Mouse (Mus musculus): ENCODE measurements around the gene Gm3099. TPM values are rescaled to one million over a fixed set of nuclear protein-coding genes. Genes with fewer than 3 reads are reported as not detected.
"Not testable (repeated sequence)": the region's sequence is repeated elsewhere in the genome, so short reads cannot be mapped to it uniquely, and the experiment has no call there.

Gm3099 gene
- polyA plus RNA-seq (2012; ENCODE audit: insufficient read depth, insufficient read length, missing spikeins) = not detected in 2 replicates

DNA sequence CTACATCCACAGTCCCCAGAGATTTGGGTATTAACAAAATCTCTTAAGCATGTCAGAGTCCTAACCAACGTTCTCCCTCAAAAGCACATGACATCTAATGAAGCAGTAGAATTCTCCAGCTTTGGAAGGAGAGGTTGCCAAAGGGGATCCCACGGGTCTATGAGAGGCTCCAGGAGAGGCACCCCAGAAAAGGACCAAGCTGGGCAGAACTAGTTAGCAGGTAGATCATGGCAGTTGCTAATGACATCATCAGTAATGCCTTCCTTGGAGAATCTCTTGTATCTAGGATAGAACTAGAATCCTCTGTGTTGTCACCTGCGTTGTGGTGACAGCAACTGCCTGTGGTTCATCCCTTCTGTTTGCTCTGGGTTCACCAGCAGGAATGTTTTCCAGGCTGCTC, at the start of gene Gm3099:
TSS of gene Gm3099 (plus strand) at position 301 of the 400 bp plus-strand sequence.
- H3K4me1 ChIP-seq (ENCODE audit: control insufficient read depth, insufficient read depth, insufficient read length, low read length); H3K27ac ChIP-seq (replicated peaks; ENCODE audit: low read depth, low read length); H3K4me3 ChIP-seq (ENCODE audit: insufficient read depth, low read depth, low read length): not testable (repeated sequence)

DNA sequence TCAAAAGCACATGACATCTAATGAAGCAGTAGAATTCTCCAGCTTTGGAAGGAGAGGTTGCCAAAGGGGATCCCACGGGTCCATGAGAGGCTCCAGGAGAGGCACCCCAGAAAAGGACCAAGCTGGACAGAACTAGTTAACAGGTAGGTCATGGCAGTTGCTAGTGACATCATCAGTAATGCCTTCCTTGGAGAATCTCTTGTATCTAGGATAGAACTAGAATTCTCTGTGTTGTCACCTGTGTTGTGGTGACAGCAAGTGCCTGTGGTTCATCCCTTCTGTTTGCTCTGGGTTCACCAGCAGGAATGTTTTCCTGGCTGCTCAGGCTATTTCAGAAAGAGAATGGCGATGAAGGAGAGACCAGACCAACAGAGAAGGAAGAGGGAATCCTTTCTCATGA, 34.9 kb upstream of the Gm3099 start, which contains the start of gene Gm3095:
TSS of gene Gm3095 (plus strand) at position 301 of the 400 bp plus-strand sequence.
- not testable (repeated sequence) for H3K27ac ChIP-seq (replicated peaks; ENCODE audit: low read depth, low read length); H3K4me3 ChIP-seq (ENCODE audit: insufficient read depth, low read depth, low read length); H3K4me1 ChIP-seq (ENCODE audit: control insufficient read depth, insufficient read depth, insufficient read length, low read length)

DNA sequence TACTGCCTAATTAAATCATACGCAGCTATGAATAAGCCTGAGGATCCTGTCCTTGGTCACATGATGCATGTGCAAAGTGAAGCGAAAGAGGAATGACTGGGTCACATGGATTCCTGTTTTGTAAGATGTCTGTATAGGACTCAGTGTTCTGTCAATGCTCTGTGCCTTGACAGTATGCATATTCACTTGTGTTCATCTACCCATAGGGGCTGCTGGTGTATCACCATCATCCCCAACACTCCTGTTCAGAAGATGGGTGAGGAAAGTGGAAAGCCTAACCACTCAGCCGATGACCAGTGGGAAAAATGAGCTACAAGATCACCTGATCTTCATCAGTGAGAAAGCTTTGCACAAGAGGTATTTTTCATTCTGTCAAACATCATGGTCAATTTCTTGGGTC, 25.4 kb downstream of the Gm3099 start, which contains the start of gene Gm5796:
TSS of gene Gm5796 (plus strand) at position 301 of the 400 bp plus-strand sequence.
- not testable (repeated sequence) for H3K4me3 ChIP-seq (ENCODE audit: insufficient read depth, low read depth, low read length); H3K4me1 ChIP-seq (ENCODE audit: control insufficient read depth, insufficient read depth, insufficient read length, low read length); H3K27ac ChIP-seq (replicated peaks; ENCODE audit: low read depth, low read length)

Other genes starting within 250 kb of the Gm3099 start
- gene Gm3002, start 188.3 kb upstream of the Gm3099 start, polyA plus RNA-seq (2012; ENCODE audit: insufficient read depth, insufficient read length, missing spikeins) = not detected in 2 replicates
- gene Gm3033, start 152.1 kb upstream of the Gm3099 start, polyA plus RNA-seq (2012; ENCODE audit: insufficient read depth, insufficient read length, missing spikeins) = not detected in 2 replicates
- not detected in 2 replicates for gene Gm2916, start 114.2 kb upstream of the Gm3099 start, polyA plus RNA-seq (2012; ENCODE audit: insufficient read depth, insufficient read length, missing spikeins)
- gene Gm3029, start 66.6 kb upstream of the Gm3099 start, polyA plus RNA-seq (2012; ENCODE audit: insufficient read depth, insufficient read length, missing spikeins) = not detected in 2 replicates
- gene Gm3095, start 34.8 kb upstream of the Gm3099 start, polyA plus RNA-seq (2012; ENCODE audit: insufficient read depth, insufficient read length, missing spikeins) = not detected in 2 replicates
- not detected in 2 replicates for gene Gm5796, start 25.5 kb downstream of the Gm3099 start, polyA plus RNA-seq (2012; ENCODE audit: insufficient read depth, insufficient read length, missing spikeins)
- not detected in 2 replicates for gene Gm3115, start 85.7 kb downstream of the Gm3099 start, polyA plus RNA-seq (2012; ENCODE audit: insufficient read depth, insufficient read length, missing spikeins)
- gene Gm8108, start 112.1 kb downstream of the Gm3099 start, polyA plus RNA-seq (2012; ENCODE audit: insufficient read depth, insufficient read length, missing spikeins) = not detected in 2 replicates
- not detected in 2 replicates for gene Gm3127, start 166.6 kb downstream of the Gm3099 start, polyA plus RNA-seq (2012; ENCODE audit: insufficient read depth, insufficient read length, missing spikeins)
- gene Gm2974, start 184.2 kb downstream of the Gm3099 start, polyA plus RNA-seq (2012; ENCODE audit: insufficient read depth, insufficient read length, missing spikeins) = not detected in 2 replicates

All from brown adipose tissue, adult 24 weeks (tissue).